8 mouse cellular contexts compared by ENCODE assay signal in the genomic region with DNA sequence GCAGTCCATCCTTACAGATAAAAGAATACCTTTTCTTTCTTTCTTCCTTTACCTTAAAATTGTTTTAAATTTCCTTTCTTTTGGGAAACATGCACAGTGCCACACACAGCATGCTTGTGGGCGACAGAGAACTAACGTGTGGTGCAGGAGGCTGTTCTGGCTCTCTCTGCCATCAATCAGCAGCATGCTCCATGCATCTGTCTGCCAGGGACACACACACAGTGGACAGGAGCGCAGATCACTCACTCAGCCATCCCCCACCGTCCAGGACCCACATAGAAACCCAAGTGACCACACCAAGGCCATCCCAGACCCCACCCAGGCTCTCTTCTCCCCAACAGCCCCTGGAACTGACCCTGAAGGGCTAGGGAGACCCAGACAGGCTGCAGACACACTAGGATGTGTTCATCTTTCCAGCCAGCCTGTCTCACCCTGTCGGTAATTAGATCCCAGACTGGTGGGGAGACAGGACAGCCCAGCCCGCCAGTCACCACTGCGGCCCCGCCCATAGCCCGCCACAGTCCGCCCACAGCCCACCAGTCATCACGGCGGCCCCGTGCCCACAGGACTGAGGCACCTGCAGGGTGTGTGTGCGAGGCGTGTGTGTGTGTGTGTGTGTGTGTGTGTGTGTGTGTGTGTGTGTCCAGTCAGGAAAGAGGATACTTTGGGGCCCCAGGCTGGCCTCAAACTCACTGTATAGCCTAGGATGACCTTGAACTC. TPM values are rescaled to one million over a fixed set of nuclear protein-coding genes. Genes with fewer than 3 reads are reported as not detected.
DNase-seq lines count a peak whose midpoint lies in the region; TF ChIP-seq lines count a peak whose summit lies in the region.

No protein-coding gene starts in this region.

- H3K4me2 ChIP-seq in myocyte (ENCODE audit: low read depth): peak overlapping the region; percentile 66

- H3K4me1 ChIP-seq in cerebellum, adult 2 months (ENCODE audit: control insufficient read depth, insufficient read depth, low read length): peaks cover 34% of the 10 kb centered on the region

- intact Hi-C loops in left cerebral cortex, postnatal 10 days (cut with DNase I): no loop called here

- TF ChIP-seq CTCF in cerebellum, adult 2 months (IDR thresholded peaks at IDR 0.05; ENCODE audit: borderline replicate concordance, insufficient read depth, low read depth, low read length): no peak

- WGBS in cerebellum, adult 2 months: 43% methylated on average over 15 of the region's 15 CpGs

- peak; percentile 47 for DNase-seq in lung, postnatal 10 days
- DNase-seq in lung, adult 18-20 months: no peak
- DNase-seq in embryo, embryonic 11 days: peak; percentile 69
- peak; percentile 72 for DNase-seq in induced T-regulatory cell, adult 2 months (ENCODE audit: low read depth)
- DNase-seq in cerebellum, adult 2 months: no peak
- DNase-seq in left cerebral cortex, postnatal 10 days (ENCODE audit: extremely low spot score in 1 of 2, low spot score in 2 of 2): no peak
- no peak for DNase-seq in adrenal gland, postnatal 4 days (ENCODE audit: low spot score in 2 of 2)

- H3ac ChIP-seq in myocyte (ENCODE audit: control insufficient read depth, insufficient read length): no peak overlapping the region

- no peak overlapping the region for H3K27ac ChIP-seq in cerebellum, adult 2 months (ENCODE audit: insufficient read depth, low read length)

- H3K36me3 ChIP-seq in myocyte (ENCODE audit: control insufficient read depth, insufficient read depth): no peaks in the 10 kb centered on the region

- no peaks in the 10 kb centered on the region for H3K27me3 ChIP-seq in myocyte (ENCODE audit: control insufficient read depth, insufficient read depth, insufficient read length)
- no peaks in the 10 kb centered on the region for H3K27me3 ChIP-seq in cerebellum, adult 2 months (ENCODE audit: control insufficient read depth, insufficient read depth, low read length)

- TF ChIP-seq POLR2A in myocyte (IDR thresholded peaks at IDR 0.05; ENCODE audit: insufficient read length, low read depth): no peak
- no peak for TF ChIP-seq POLR2A in cerebellum, adult 2 months (IDR thresholded peaks at IDR 0.05; ENCODE audit: borderline replicate concordance, insufficient read depth, low read length)

- no peak overlapping the region for H3K4me3 ChIP-seq in myocyte
- no peak overlapping the region for H3K4me3 ChIP-seq in cerebellum, adult 2 months (replicated peaks; ENCODE audit: insufficient read depth, low read depth, low read length)

- H3K79me2 ChIP-seq in myocyte (ENCODE audit: control insufficient read depth, insufficient read depth): no peaks in the 10 kb centered on the region

TF ChIP-seq in myocyte, 11 proteins besides CTCF, POLR2A, EP300 and RAD21:
- TF ChIP-seq SRF (IDR thresholded peaks at IDR 0.05; ENCODE audit: control insufficient read depth, insufficient read length, low read depth) (no peak), MAX (IDR thresholded peaks at IDR 0.05; ENCODE audit: low read depth) (no peak), MYOD1 (IDR thresholded peaks at IDR 0.05; ENCODE audit: control insufficient read depth in 1 of 3, insufficient read length in 2 of 3, low read depth in 2 of 3) (peak in 2 of 3 experiments; percentile 86 to 90), TCF12 (IDR thresholded peaks at IDR 0.05; ENCODE audit: insufficient read depth, poor library complexity, severe bottlenecking) (peak; percentile 40), POLR2AphosphoS2 (IDR thresholded peaks at IDR 0.05; ENCODE audit: insufficient read length, low read depth) (no peak), MYOG (IDR thresholded peaks at IDR 0.05; ENCODE audit: control insufficient read depth in 1 of 3, insufficient read depth in 1 of 3, insufficient read length in 2 of 3, low read depth in 2 of 3) (peak in 2 of 3 experiments; percentile 87 to 91), TCF3 (IDR thresholded peaks at IDR 0.05; ENCODE audit: insufficient read length, low read depth) (peak; percentile 46)

RNA-seq across cellular contexts. Expression of gene Gadd45b, which starts 9.1 kb away (rescaled TPM):
- 52.2 TPM for polyA plus RNA-seq in myocyte (2012; fragmentation: generic; extraction: Trizol)
- 30.6 and 33.3 TPM in 2 replicates for polyA plus RNA-seq in cerebellum, adult 2 months (2012; rRNA removed)
- 10 to 100 TPM in 1 of 2 experiments, 1 to 10 TPM in 1; 8.2 to 10.4 TPM for total RNA-seq in left cerebral cortex, postnatal 10 days (2021)
- 10 to 100 TPM; 10.9 to 11.1 TPM for total RNA-seq in adrenal gland, postnatal 4 days (2021)

RNA-seq across cellular contexts. Expression of gene Lmnb2, which starts 20.9 kb away (rescaled TPM):
- polyA plus RNA-seq in myocyte (2012; fragmentation: generic; extraction: Trizol): 65.2 TPM
- polyA plus RNA-seq in cerebellum, adult 2 months (2012; rRNA removed): 39.0 and 42.8 TPM in 2 replicates
- total RNA-seq in left cerebral cortex, postnatal 10 days (2021): 10 to 100 TPM; 20.4 to 21.3 TPM
- total RNA-seq in adrenal gland, postnatal 4 days (2021): 10 to 100 TPM; 18.5 to 23.1 TPM

RNA-seq across cellular contexts. Expression of gene Timm13, which starts 38.2 kb away (rescaled TPM):
- 225 TPM for polyA plus RNA-seq in myocyte (2012; fragmentation: generic; extraction: Trizol)
- polyA plus RNA-seq in cerebellum, adult 2 months (2012; rRNA removed): 208 and 217 TPM in 2 replicates
- 100 to 1,000 TPM; 158 to 161 TPM for total RNA-seq in left cerebral cortex, postnatal 10 days (2021)
- total RNA-seq in adrenal gland, postnatal 4 days (2021): 100 to 1,000 TPM; 162 to 179 TPM

Comparison
In these comparisons a context has a peak if more than half of its experiments do, and no peak if none do; other contexts are left out.
1. DNase-seq: peak in lung, postnatal 10 days (single experiment), embryo, embryonic 11 days (single experiment) and induced T-regulatory cell, adult 2 months (single experiment); none in lung, adult 18-20 months (0 of 2), cerebellum, adult 2 months (0 of 2), left cerebral cortex, postnatal 10 days (0 of 2) and adrenal gland, postnatal 4 days (0 of 2).